Mouse (Mus musculus) MEL (cell line): ENCODE measurements around the gene Olfr555. TPM values are rescaled to one million over a fixed set of nuclear protein-coding genes. Genes with fewer than 3 reads are reported as not detected.

Experiments used
- DNase-seq: peaks from one replicate; pipeline ENCODE4 v3.0.0; 2011; ENCODE audit warnings: low read depth, low spot score
- H3K27ac ChIP-seq: 2 replicates; pipeline ENCODE4 v1.5.1; 2012; ENCODE audit warnings: low read depth, mild to moderate bottlenecking, control low read depth, low read length, moderate library complexity; ENCODE audit not compliant: control insufficient read depth
- H3K27me3 ChIP-seq, 2 experiments: fragments of 150-350 bp in 1 of 2; sonication (generic) in 1 of 2; 2 replicates each; pipeline ENCODE4 v1.6.1; 2012; ENCODE audit warnings: low read length in 2 of 2, mild to moderate bottlenecking in 2 of 2, improper control_type of control experiment in 1 of 2, moderate library complexity in 1 of 2; ENCODE audit not compliant: insufficient read depth in 2 of 2, control insufficient read depth in 1 of 2
- H3K36me3 ChIP-seq, 2 experiments: 2 replicates each; pipeline ENCODE4 v1.6.1; 2012 to 2014; ENCODE audit warnings: low read length in 2 of 2, improper control_type of control experiment in 1 of 2, inconsistent platforms in 1 of 2, mild to moderate bottlenecking in 1 of 2; ENCODE audit not compliant: insufficient read depth in 2 of 2, control insufficient read depth in 1 of 2
- H3K4me1 ChIP-seq, 2 experiments: fragments of 150-350 bp in 1 of 2; sonication (generic) in 1 of 2; 2 replicates each; pipeline ENCODE4 v1.6.1; 2012; ENCODE audit warnings: low read length in 2 of 2, improper control_type of control experiment in 1 of 2, mild to moderate bottlenecking in 1 of 2; ENCODE audit not compliant: insufficient read depth in 2 of 2, control insufficient read depth in 1 of 2
- H3K4me3 ChIP-seq, 2 experiments: fragments of 150-350 bp in 1 of 2; sonication (generic) in 1 of 2; 2 replicates each; pipeline ENCODE4 v1.5.1; 2012; ENCODE audit warnings: low read depth in 2 of 2, low read length in 2 of 2, mild to moderate bottlenecking in 2 of 2, moderate library complexity in 2 of 2, control low read depth in 1 of 2, improper control_type of control experiment in 1 of 2; ENCODE audit not compliant: control insufficient read depth in 1 of 2, insufficient read depth in 1 of 2
- H3K79me2 ChIP-seq: 2 replicates; pipeline ENCODE4 v1.6.1; 2012; ENCODE audit warnings: mild to moderate bottlenecking, low read length, moderate library complexity; ENCODE audit not compliant: control insufficient read depth, poor library complexity, insufficient read depth
- H3K9ac ChIP-seq: 2 replicates; pipeline ENCODE4 v1.6.1; 2012; ENCODE audit warnings: low read depth, mild to moderate bottlenecking, control low read depth, low read length, moderate library complexity; ENCODE audit not compliant: control insufficient read depth, poor library complexity, severe bottlenecking
- H3K9me3 ChIP-seq: fragments of 150-350 bp; sonication (generic); replicated peaks from 2 replicates; pipeline ENCODE4 v1.6.1; 2012; ENCODE audit warnings: mild to moderate bottlenecking, low read length, improper control_type of control experiment, moderate library complexity; ENCODE audit not compliant: insufficient read depth
- BHLHE40 ChIP-seq: IDR thresholded peaks from 2 replicates; pipeline ENCODE4 v1.6.1; 2012; ENCODE audit warnings: low read depth, mild to moderate bottlenecking, inconsistent platforms, low read length, improper control_type of control experiment, borderline replicate concordance
- CHD1 ChIP-seq: IDR thresholded peaks from 2 replicates; pipeline ENCODE4 v1.6.1; 2012; ENCODE audit warnings: low read depth, mild to moderate bottlenecking, inconsistent platforms, low read length, improper control_type of control experiment
- CHD2 ChIP-seq: IDR thresholded peaks from 2 replicates; pipeline ENCODE4 v1.6.1; 2011; ENCODE audit warnings: low read length, improper control_type of control experiment
- CTCF ChIP-seq, 3 experiments: IDR thresholded peaks in 2 of 3; conservative IDR thresholded peaks in 1 of 3; 2 replicates each; pipeline ENCODE4 v1.5.1; 2011 to 2012; ENCODE audit warnings: low read length in 3 of 3, low read depth in 2 of 3, mild to moderate bottlenecking in 2 of 3, improper control_type of control experiment in 1 of 3, inconsistent platforms in 1 of 3, mixed read lengths in 1 of 3, moderate library complexity in 1 of 3; ENCODE audit not compliant: control insufficient read depth in 1 of 3, insufficient read depth in 1 of 3, poor library complexity in 1 of 3, severe bottlenecking in 1 of 3
- ETS1 ChIP-seq: IDR thresholded peaks from 2 replicates; pipeline ENCODE4 v1.6.1; 2012; ENCODE audit warnings: low read depth, mild to moderate bottlenecking, inconsistent platforms, low read length, improper control_type of control experiment, moderate library complexity
- GATA1 ChIP-seq: IDR thresholded peaks from 2 replicates; pipeline ENCODE4 v1.6.1; 2011; ENCODE audit warnings: low read depth, low read length, improper control_type of control experiment
- HCFC1 ChIP-seq: IDR thresholded peaks from 2 replicates; pipeline ENCODE4 v1.6.1; 2012; ENCODE audit warnings: low read depth, mild to moderate bottlenecking, inconsistent platforms, low read length, improper control_type of control experiment, moderate library complexity
- KAT2A ChIP-seq: conservative IDR thresholded peaks from 2 replicates; pipeline ENCODE4 v1.6.1; 2012; ENCODE audit warnings: low read depth, low read length, improper control_type of control experiment, inconsistent platforms
- MXI1 ChIP-seq: IDR thresholded peaks from 2 replicates; pipeline ENCODE4 v1.6.1; 2011; ENCODE audit warnings: mild to moderate bottlenecking, low read depth, low read length, improper control_type of control experiment
- POLR2A ChIP-seq, 2 experiments: IDR thresholded peaks; 2 replicates each; pipeline ENCODE4 v1.6.1; 2011 to 2012; ENCODE audit warnings: low read length in 2 of 2, mild to moderate bottlenecking in 2 of 2, control low read depth in 1 of 2, improper control_type of control experiment in 1 of 2, low read depth in 1 of 2, moderate library complexity in 1 of 2; ENCODE audit not compliant: control insufficient read depth in 1 of 2, insufficient read depth in 1 of 2, poor library complexity in 1 of 2
- POLR2AphosphoS2 ChIP-seq: IDR thresholded peaks from 2 replicates; pipeline ENCODE4 v1.6.1; 2011; ENCODE audit warnings: low read length, improper control_type of control experiment
- RCOR1 ChIP-seq: IDR thresholded peaks from 2 replicates; pipeline ENCODE4 v1.6.1; 2012; ENCODE audit warnings: low read depth, mild to moderate bottlenecking, inconsistent platforms, low read length, improper control_type of control experiment
- SIN3A ChIP-seq: IDR thresholded peaks from 2 replicates; pipeline ENCODE4 v1.6.1; 2012; ENCODE audit warnings: low read length, improper control_type of control experiment, inconsistent platforms
- SMC3 ChIP-seq: IDR thresholded peaks from 2 replicates; pipeline ENCODE4 v1.6.1; 2011; ENCODE audit warnings: low read depth, low read length, improper control_type of control experiment
- TBP ChIP-seq: IDR thresholded peaks from 2 replicates; pipeline ENCODE4 v1.8.0; 2011; ENCODE audit warnings: low read depth, low read length, improper control_type of control experiment
- TCF12 ChIP-seq: IDR thresholded peaks from 2 replicates; pipeline ENCODE4 v1.6.1; 2014; ENCODE audit warnings: low read depth, mild to moderate bottlenecking, inconsistent platforms, low read length, improper control_type of control experiment, moderate library complexity
- USF1 ChIP-seq: IDR thresholded peaks from 2 replicates; pipeline ENCODE4 v1.6.1; 2014; ENCODE audit warnings: low read depth, mild to moderate bottlenecking, inconsistent platforms, low read length, improper control_type of control experiment, moderate library complexity
- ZMIZ1 ChIP-seq: IDR thresholded peaks from 2 replicates; pipeline ENCODE4 v1.6.1; 2012; ENCODE audit warnings: low read depth, mild to moderate bottlenecking, inconsistent platforms, low read length, improper control_type of control experiment, moderate library complexity
- polyA plus RNA-seq, 2 experiments: library from polyadenylated mRNA; stranded (reverse) in 1 of 2; unstranded in 1 of 2; fragments of >175 nt in 1 of 2; fragments of >200 nt in 1 of 2; gene quantifications; 2 replicates each; pipeline versions ENCODE4 v1.2.1 to v1.2.4; 2012; ENCODE audit warnings: low replicate concordance in 2 of 2, low read depth in 1 of 2; ENCODE audit not compliant: insufficient read length in 2 of 2, insufficient read depth in 1 of 2, missing spikeins in 1 of 2
- total RNA-seq: library from RNA; depleted of rRNA; stranded (reverse); fragments of 300-350 nt; gene quantifications from 2 replicates; pipeline ENCODE4 v1.2.3, GENCODE M21; 2012

Olfr555 gene
- total and polyA plus RNA-seq, 3 experiments: not detected

DNA sequence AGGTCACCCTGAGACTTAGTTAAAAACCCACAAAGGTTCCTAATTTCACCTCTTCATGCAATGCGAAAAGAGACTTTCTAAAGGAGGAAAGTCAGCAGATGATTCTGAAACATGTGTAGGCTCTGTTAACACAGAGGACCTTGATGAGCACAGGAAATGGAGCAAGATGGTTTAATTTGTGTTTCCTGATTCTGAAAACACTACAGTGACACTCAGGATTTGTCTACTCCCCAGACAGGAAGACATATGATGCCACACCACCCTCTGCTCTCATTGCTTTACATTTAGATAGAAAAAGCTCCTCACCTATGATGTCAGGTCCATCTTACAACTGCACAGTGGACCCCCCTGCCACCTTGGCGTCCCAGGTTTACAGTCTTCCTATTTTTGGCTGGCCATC, 17.6 kb downstream of the Olfr555 start:
- Histone ChIP-seq H3K4me1 (no peaks in the 10 kb centered on the region), H3K36me3 (no peaks in the 10 kb centered on the region), H3K9me3 (no peaks in the 10 kb centered on the region), H3K9ac (no peak overlapping the region), H3K27me3 (no peaks in the 10 kb centered on the region; a peak in 1 of 4 replicates), H3K27ac (no peak overlapping the region), H3K79me2 (no peaks in the 10 kb centered on the region), H3K4me3 (no peak overlapping the region)
- TF ChIP-seq GATA1 (no peak), CHD1 (no peak), MXI1 (no peak), USF1 (no peak), TBP (no peak), BHLHE40 (no peak)
- DNase-seq: no peak

DNA sequence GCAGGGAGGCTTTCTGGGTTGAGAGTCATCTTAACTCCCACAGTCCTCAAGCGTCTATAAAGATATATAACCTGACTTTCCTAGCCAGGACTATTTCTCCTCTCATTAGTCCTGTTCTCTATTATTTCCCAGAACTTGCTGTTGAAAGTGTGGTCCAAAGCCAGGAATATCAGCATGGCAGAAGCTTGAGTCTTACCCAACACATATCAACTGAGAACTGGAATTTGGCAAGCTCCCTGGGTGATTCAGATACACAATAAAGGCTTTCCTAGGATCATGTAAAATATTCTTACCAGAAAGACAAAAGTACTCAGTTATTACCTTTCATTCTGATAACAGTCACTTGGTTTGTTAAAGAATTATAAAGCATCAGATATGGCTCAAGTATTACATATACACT, 23.3 kb downstream of the Olfr555 start:
- H3K36me3 ChIP-seq: no peaks in the 10 kb centered on the region
- no peak overlapping the region for H3K9ac ChIP-seq
- TF ChIP-seq GATA1: no peak
- no peak overlapping the region for H3K4me3 ChIP-seq
- H3K27ac ChIP-seq: no peak overlapping the region
- no peaks in the 10 kb centered on the region for H3K4me1 ChIP-seq
- H3K79me2 ChIP-seq: no peaks in the 10 kb centered on the region
- H3K27me3 ChIP-seq: no peaks in the 10 kb centered on the region; a peak in 1 of 4 replicates
- H3K9me3 ChIP-seq: no peaks in the 10 kb centered on the region
- DNase-seq: no peak

DNA sequence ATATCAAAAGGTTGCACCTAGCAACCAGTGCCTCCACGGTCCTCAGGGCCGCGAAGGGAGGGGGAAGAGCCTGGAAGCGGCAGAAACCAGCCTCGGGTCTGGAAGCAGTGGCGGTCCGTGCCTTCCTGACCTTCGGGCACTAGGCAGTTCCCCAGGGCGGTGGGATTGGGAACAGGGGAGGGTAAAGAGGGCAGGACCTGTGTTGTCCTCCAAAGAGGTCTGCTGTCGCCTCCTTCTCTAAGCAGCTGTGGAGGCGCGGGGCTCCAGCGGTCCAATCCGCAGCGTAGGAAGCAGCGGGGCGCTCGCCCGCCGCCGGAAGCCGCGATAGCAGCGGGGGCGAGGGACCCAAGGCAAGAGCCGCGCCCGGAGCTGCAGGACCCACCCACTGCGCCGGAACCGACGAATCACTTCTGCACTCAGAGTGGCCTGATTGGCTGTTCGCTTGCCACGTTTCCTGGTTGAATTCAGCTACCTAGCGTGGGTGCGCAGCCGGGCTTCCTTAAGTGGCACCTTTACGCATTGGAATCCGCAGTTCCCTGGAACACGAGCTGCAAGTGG, 28.4 kb downstream of the Olfr555 start, which contains the start of gene Trim68:
TSS of gene Trim68 (minus strand) at position 384 of the 558 bp plus-strand sequence.
- Histone ChIP-seq H3K4me1 (no peaks in the 10 kb centered on the region), H3K4me3 (no peak within 1 kb of the TSS)
- TF ChIP-seq BHLHE40: no peak
- no peak for TF ChIP-seq HCFC1
- no peak for TF ChIP-seq SMC3
- TF ChIP-seq SIN3A: no peak
- no peak for TF ChIP-seq POLR2AphosphoS2
- TF ChIP-seq USF1: no peak
- no peak for TF ChIP-seq CTCF (IDR thresholded peaks at IDR 0.05 in 2 of 3, conservative IDR thresholded peaks at IDR 0.05 in 1 of 3; ENCODE audit: control insufficient read depth in 1 of 3, insufficient read depth in 1 of 3, low read depth in 2 of 3, low read length in 3 of 3, poor library complexity in 1 of 3, severe bottlenecking in 1 of 3)
- no peak for TF ChIP-seq RCOR1
- no peak for TF ChIP-seq ETS1
- TF ChIP-seq ZMIZ1: no peak
- TF ChIP-seq POLR2A (IDR thresholded peaks at IDR 0.05; ENCODE audit: control insufficient read depth in 1 of 2, insufficient read depth in 1 of 2, low read depth in 1 of 2, low read length in 2 of 2, poor library complexity in 1 of 2): no peak
- TF ChIP-seq KAT2A: no peak
- no peak for TF ChIP-seq CHD2
- no peak for TF ChIP-seq MXI1
- no peak for TF ChIP-seq TCF12
- TF ChIP-seq, all 39 proteins: peak for 0
- H3K9me3 ChIP-seq: no peaks in the 10 kb centered on the region
- H3K79me2 ChIP-seq: no peaks in the 10 kb centered on the region
- DNase-seq: no peak
- no peaks in the 10 kb centered on the region for H3K36me3 ChIP-seq
- no peak within 1 kb of the TSS for H3K27ac ChIP-seq
- H3K9ac ChIP-seq: no peak within 1 kb of the TSS
- no peaks in the 10 kb centered on the region; a peak in 1 of 4 replicates for H3K27me3 ChIP-seq
